Mouse (Mus musculus) heart, adult 8-10 months (tissue): ENCODE data around the gene Mpl. TPM values are rescaled to one million over a fixed set of nuclear protein-coding genes. Genes with fewer than 3 reads are reported as not detected.

Experiments used
- DNase-seq: peaks from one replicate; pipeline ENCODE4 v3.0.0; 2022; ENCODE audit warnings: low spot score
- total RNA-seq, 4 experiments: library from RNA; stranded (reverse); gene quantifications; 2 replicates each; pipeline ENCODE4 v1.2.4; 2022

Gene Mpl
- total RNA-seq, 4 experiments from 2014 or later = 0.41 to 0.97 (median 0.51) TPM

DNA sequence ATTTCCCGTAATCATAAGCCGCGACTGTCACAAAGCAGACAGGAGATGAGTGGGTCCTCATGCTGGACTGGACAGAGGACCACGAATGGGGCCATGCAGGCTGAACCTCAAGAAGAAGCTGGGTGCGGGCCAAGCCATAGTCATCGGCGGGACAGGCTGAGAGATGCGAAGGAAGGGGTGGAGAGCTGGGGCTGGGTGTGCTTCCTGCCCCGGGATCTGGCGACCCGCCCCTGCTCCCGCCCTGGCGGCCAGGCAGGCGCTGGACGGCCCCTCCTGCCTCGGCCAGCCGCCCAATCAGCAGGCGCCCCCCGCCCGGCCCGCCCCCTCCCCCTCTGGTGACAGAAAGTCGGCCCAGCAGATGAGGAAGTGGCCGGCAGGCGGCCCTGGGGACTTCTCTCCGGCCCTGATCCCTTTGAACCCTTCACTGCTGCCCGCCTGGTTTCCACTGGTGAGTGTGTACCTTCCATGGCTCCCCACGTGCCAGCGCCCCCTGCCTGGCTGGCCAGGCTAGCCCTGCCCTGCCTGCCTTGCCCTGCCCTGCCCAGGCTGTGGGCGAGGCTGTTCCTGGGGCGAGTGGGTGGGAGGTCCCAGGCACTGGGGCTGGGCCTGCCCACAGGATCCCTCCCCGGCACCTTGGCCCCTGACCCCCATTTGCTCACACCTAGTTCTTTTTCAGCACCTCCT lies 29.4 kb downstream of the Mpl start, which contains the start of gene Elovl1:
Elovl1 (plus strand) TSS at position 326 of the 684 bp plus-strand sequence.
- DNase-seq = peak; percentile 90

DNA sequence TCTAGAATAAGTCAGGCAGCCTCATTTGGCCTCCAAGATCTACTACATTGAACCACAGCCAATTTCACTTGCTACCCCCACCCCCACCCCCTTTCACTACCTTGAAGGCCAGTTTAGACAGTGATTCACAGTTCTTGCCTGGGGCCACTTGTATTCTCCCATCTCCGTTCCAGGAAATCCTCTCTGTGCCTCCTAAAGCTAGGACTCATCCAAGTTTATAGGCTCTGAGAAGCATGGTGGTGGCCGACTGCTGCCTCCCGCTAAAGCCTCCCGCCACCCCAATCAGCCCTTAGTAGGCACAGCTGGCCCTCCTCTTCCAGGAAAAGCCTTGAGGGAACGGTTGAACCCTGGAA lies 29.9 kb downstream of the Mpl start:
- no peak for DNase-seq

DNA sequence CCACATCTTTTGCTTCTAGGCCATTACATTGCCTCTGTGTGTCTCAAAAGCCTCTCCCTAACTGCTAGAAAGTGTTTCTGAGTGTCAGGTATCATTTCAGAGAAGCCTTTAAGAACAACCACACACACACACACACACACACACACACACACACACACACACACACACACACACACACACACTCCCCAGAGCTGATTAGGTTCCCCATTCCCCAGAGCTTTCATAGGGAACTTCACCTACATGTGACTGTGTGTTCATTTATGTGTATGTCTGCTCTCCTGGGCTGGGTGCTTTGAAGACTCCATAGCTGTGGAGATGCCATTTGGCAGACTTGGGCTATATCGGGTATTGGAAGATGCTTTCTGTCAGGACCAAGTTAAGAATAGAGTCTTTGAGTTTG lies 31.9 kb downstream of the Mpl start:
- no peak for DNase-seq

DNA sequence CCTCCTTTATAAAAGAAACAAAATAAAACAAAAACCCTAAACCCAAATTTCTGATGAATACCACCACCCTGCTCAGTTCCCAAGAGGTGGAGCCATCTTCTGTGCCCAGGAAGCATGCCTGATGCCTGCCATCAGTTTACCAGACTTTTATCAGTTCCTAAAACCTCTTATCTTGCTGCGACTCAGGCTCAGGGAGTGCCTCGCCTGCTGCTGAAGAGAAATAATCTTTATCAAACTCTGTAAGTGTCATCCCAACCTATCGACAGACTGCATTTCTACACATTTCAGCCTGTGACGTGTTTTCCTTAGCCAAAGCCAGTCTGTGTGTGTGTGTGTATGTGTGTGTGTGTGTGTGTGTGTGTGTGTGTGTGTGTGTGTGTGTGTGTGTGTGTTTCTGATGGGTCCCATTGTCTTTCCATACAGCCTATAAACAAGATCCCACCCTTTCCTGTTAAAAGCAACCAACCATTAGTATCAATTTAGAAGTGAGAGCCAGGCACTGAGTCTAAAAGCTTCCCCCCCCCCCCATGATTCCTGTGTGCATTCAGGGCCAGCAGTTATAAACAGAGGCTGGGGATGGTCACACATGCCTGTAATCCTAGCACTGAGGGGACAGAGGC lies 32.7 kb downstream of the Mpl start:
- no peak for DNase-seq

DNA sequence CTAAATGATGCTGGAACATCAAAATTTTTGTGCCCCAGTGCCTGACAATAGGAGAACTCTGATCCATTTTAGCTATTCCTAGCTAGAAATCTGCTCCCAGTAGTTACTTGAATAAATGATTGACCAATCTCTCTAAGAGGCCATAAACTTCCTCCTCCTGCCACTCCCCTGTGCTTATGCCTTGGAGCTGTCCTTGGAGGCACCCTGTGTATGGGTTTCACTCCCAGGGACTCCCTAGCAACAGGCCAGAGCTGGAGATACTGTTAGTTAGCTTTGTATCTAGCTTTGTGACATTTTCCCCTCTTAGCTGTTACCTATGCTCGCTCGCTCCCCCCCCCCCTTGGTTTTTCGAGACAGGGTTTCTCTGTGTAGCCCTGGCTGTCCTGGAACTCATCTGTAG lies 35.9 kb downstream of the Mpl start:
- no peak for DNase-seq

DNA sequence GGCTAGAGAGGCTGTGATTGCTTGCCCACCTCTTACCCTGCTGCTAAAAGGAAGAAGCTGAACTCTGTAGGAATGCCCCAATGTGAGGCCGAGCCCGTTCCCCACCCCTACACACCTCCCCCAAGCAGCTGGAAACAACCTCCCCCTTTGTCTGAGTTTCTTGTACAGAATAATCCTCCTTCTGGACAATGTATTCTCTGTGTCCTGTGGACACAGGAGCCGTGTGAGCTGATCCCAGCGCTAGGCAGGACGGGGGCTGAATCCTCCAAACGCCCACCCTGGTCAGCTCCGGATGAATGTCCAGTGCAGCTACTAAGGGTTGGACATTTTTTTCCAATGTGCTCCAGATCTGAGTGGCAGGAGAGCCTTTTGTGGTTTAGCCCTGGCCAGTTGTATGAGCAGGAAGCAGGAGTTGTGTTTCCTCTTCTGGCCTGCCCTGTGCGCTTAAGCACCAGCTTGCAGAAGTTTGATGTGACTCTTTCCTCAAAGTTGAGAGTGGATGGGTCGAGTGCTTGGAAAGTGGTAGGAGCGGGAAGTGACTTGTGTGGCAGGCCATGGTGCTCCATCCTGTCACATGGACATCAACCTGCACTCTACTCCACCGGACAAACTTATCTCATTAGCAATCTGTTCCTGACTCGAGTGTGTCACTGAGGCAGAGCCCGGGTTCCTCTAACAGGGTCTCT lies 40.1 kb downstream of the Mpl start:
- no peak for DNase-seq

DNA sequence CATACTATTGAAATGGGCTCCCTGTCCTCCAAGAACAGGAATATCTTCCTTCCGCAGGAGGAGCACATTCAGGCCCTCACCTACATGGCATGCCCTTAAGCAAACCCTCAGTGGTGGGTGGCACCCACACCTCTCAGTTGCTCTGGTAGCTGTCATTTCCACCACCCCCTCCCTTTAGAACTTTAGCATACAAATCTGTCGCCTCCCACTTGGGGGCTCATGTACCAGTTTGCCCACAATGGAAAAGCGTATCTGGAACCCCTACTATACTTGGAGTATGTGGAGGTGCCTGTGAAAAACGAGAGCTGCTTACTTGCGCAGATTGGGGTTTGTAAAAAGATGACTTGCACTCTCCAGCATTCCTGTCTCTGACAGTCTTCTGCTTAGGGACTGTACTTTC lies 41.0 kb downstream of the Mpl start:
- DNase-seq = no peak

DNA sequence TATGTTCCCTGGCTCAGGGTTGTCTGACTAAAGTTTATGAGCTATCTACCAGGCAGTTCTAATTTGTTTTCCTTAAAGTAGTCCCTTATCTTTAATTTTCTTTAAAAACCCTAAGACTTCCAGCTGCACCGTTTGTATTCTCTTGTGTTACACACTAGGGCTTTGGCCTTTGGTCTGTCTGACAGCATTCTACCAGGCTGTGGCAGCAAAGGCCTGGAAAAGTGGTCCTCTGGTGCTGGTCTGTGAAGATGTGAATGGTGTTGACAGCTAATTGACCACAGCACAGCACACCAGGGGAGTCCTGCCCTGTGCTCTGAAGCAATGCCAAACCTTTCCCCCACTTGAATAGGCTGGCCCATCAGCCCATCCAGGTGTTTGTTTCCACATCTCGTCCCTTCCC lies 41.5 kb downstream of the Mpl start:
- no peak for DNase-seq

DNA sequence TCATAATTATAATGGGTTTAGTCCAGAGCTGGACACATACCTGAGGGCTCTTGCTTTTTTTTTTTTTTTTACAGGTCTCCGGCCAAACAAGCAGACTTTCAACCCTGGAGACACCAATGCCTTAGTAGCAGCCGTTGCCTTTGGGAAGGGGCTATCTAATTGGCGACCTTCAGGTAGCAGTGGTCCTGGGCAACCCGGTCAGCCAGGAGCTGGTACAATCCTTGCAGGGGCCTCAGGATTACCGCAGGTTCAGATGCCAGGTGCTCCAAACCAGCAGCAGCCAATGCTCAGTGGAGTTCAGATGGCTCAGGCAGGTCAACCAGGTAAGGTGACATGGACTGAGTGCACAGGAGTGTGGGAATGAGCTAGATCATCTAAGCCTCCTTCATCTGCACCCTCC lies 43.8 kb downstream of the Mpl start:
- DNase-seq = no peak

DNA sequence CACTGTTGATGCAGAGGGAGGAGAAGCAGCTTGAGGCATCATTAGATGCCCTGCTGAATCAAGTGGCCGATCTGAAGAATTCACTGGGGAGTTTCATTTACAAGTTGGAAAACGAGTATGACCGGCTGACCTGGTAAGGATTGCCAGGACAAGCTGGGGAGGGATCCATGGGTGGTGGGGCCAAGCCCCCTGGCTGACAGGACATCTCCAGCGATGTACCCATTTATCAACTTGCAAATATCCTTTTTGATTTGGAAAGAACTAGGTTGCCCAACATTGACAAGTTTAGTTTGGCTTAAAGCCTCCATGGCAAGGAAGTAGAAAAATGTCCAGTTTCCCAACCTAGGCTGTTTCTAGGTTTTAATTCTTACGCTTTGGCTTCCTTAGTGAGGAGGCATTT lies 46.4 kb downstream of the Mpl start:
- no peak for DNase-seq

DNA sequence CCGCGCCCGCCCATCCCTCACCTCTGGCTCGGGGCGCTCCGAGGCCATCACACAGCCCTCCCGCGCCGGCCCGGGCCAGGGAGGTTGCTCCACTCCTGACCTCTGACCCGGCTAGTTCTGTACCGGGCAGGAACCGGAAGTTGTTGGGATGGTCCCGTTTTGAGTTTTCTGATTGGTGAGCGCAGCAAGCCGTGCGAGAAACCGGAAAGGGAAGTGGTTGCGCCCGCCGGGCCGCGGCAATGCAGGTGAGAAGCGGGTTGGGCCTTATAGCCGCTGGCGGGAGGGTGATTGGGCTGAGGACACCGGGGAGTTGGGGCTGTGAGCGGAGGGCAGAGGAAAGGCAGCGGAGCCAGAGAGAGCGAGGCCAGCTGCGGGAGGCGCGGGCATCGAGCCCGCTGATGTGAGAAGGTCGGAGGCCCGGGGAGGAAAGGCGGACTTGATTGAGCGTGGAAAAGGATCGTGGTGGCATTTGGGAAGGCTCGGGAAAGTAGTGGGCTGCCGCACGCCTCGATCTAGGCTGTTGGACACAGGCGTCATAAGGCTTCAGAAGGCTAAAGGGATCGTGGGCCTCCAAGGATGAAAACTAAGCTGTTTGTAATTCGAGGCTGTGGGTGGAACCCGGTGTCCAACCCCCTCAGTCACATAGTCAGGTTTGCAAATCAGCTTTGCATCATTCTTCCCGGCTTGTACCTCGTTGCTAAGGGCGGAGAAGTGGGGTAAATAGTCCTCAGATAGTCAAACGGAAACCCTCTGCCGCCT lies 48.0 kb downstream of the Mpl start, which contains the start of the genes Szt2 and Med8:
Szt2 (minus strand) TSS at position 132 of the 759 bp plus-strand sequence.
Med8 (plus strand) TSS at position 196 of the 759 bp plus-strand sequence.
- peak; percentile 94 for DNase-seq

DNA sequence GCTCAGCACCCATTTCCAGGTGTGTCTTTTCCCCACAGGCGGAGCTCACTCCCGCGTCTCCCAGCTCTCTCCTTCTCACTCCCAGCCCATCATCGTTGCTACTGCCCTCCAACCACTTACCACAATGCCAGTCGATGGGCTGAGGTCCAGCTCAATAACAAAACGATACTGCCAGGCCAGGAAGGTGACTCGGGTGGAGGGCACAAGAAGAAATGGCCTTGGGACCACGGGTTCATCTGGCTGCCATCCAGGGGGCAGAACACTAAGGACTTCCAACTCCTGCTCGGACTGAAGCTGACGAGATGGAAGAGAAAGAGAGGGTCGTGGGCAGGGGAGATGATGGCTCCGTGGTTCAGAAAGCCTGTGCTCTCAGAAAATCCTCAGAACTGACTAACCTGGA lies 54.6 kb downstream of the Mpl start:
- no peak for DNase-seq

DNA sequence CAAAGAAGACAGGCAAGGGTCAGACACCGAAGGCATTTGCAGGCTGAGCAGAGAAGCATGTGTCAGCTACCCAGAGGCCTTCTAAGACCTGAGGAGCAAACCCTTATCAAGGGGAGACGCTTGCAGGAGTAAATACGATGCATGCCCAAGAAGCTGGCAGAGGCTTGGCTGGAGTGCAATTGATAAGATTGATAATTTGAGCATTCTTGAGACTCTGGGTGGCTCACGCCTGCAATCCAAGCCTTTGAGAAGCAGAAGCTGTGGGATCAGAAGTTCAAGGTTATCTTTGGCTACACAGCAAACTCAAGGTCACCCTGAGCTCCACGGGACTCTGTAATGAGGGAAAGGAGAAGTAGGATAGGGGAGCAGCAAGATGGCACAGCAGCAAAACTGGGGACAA lies 55.4 kb downstream of the Mpl start:
- DNase-seq = no peak

DNA sequence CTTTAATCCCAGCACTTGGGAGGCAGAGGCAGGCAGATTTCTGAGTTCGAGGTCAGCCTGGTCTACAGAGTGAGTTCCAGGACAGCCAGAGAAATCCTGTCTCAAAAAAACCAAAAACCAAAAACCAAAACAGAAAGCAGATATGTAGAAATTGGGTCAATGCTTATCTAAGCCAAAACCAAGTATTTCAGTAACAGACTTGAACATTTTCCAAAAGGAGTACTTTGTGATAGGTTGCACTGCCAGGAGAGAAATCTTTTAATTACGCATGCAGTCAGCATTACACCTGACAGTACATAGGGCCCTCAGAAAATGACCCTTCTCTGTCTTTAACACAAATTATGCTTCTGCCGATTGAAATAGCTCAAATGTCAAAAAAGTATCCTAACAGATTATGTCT lies 55.9 kb downstream of the Mpl start:
- no peak for DNase-seq

DNA sequence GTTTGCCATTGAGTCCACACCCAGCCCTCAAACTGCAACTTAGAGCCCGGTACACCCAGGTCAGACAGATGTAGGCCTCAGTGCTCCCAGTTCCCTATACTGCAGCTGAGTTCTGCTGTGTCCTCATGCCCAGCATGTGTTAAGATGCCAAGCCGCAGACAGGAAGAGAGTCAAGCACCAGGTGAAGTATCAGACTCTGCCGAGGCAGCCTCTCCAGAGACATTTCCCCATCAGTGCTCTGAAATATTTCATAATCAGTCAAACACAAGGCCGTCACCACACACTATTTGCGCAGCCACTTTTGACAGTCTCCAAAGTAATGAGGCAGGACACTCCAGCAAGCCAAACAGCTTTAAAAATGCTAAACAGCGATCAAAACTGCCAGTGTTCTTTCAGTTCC lies 58.9 kb downstream of the Mpl start:
- DNase-seq = no peak

DNA sequence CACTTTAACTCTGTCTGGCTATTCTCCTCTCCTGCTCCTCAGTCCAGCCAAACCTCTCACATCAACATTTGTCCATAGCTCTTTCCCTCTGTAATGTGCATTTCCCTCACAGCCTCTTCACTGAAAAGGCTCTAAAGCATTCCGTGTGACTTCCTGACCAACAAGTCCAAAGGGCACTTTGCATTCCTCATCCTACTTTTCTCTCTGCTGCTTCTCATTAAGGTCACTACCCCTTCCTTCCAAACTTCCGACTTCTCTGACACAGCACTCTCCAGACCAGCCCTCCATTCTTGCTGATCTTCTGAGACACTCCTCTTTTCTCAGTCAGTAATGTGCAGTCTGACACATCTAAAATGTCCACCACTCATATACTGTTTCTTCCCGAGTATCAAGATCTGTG lies 60.9 kb downstream of the Mpl start:
- DNase-seq = no peak

DNA sequence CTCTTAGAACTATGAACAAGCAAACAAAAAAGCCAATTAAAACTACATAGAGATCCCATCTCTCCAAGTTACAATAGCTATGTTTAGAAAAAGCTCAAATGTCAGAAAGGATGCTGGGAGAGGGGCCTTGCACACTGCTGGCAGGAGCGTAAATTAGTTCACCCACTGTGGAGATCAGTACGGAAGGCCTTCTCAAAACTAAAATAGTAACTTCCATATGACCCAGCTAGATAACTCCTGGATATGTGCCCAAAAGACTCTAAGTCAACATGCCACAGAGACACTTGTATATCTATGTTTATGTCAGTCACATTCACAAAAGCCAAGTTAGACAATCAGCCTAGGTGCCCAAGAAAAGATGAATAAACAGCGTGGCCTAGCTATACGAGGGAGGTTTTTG lies 62.0 kb downstream of the Mpl start:
- no peak for DNase-seq

DNA sequence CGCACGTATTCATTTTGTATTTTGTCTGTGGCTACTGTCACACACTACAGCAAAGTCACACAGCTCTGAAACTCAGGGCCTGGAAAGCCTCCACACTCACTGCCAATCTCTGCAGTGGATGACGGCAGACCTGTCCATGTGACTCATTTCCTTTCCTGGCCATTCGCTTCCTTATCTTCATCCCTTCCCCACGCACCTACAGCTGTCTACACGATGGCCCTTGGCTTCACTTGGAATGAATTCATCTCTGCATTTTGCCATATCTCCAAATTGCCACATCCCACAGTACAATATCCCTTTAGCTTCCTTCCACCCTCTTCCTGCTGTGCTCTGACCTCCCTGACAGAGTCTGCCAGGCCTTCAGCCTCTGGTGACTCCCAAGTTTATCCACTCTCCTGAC lies 62.8 kb downstream of the Mpl start:
- DNase-seq = peak; percentile 38
